Mouse (Mus musculus): Measurements from ENCODE around the gene Dchs1. TPM values are rescaled to one million over a fixed set of nuclear protein-coding genes. Genes with fewer than 3 reads are reported as not detected.
"Not testable (repeated sequence)": the region's sequence is repeated elsewhere in the genome, so short reads cannot be mapped to it uniquely, and the experiment has no call there.

The Dchs1 gene
- polyA plus RNA-seq, 1 experiment from 2014 or later: 22.2 TPM

GRCm38 (mm10) chr7:105738286-105738685 is 49.2 kb downstream of the Dchs1 start:
- H3K36me3 ChIP-seq: peaks cover 53% of the 10 kb centered on the region
- no peaks in the 10 kb centered on the region for H3K9me3 ChIP-seq
- peak overlapping the region; percentile 77 for H3K4me3 ChIP-seq
- H3K4me1 ChIP-seq: peaks cover 35% of the 10 kb centered on the region
- no peaks in the 10 kb centered on the region for H3K27me3 ChIP-seq
- WGBS: 70% methylated on average over 2 of the region's 2 CpGs
- H3K9ac ChIP-seq: peak overlapping the region; percentile 45; the same call in 1 of the 2 replicates
- H3K27ac ChIP-seq: peak overlapping the region; percentile 81; the same call in 1 of the 2 replicates
- H3K4me2 ChIP-seq (replicated peaks): peak overlapping the region; percentile 79
- ATAC-seq (ENCODE audit: low FRiP score, low read depth): no peak

GRCm38 (mm10) chr7:105737648-105738047 is 49.8 kb downstream of the Dchs1 start:
- no peak for ATAC-seq (ENCODE audit: low FRiP score, low read depth)
- H3K9ac ChIP-seq: peak overlapping the region; percentile 92
- no peak overlapping the region for H3K27ac ChIP-seq
- peaks cover 31% of the 10 kb centered on the region for H3K4me1 ChIP-seq
- peaks cover 54% of the 10 kb centered on the region for H3K36me3 ChIP-seq
- WGBS: 36% methylated on average over 3 of the region's 3 CpGs
- H3K4me3 ChIP-seq: peak overlapping the region; percentile 77
- H3K9me3 ChIP-seq: no peaks in the 10 kb centered on the region
- H3K4me2 ChIP-seq (replicated peaks): peak overlapping the region; percentile 79
- no peaks in the 10 kb centered on the region for H3K27me3 ChIP-seq

GRCm38 (mm10) chr7:105736911-105737521 is 50.4 kb downstream of the Dchs1 start, which contains the start of gene Rrp8:
TSS of gene Rrp8 (minus strand) at chr7:105737385.
- peak within 1 kb of the TSS; percentile 79 for H3K4me2 ChIP-seq (replicated peaks)
- ATAC-seq (ENCODE audit: low FRiP score, low read depth): peak; percentile 9; the same call in 1 of the 2 replicates
- no peaks in the 10 kb centered on the region for H3K27me3 ChIP-seq
- H3K4me3 ChIP-seq: peak within 1 kb of the TSS; percentile 77
- peak within 1 kb of the TSS; percentile 83 for H3K27ac ChIP-seq
- peaks cover 54% of the 10 kb centered on the region for H3K36me3 ChIP-seq
- peaks cover 31% of the 10 kb centered on the region for H3K4me1 ChIP-seq
- H3K9me3 ChIP-seq: no peaks in the 10 kb centered on the region
- H3K9ac ChIP-seq: peak within 1 kb of the TSS; percentile 92
- under 1% methylated on average over 30 of the region's 30 CpGs for WGBS

GRCm38 (mm10) chr7:105736264-105736901 is 51.1 kb downstream of the Dchs1 start, which contains the start of gene Ilk:
TSS of gene Ilk (plus strand) at chr7:105736592.
- ATAC-seq (ENCODE audit: low FRiP score, low read depth): peak; percentile 97
- H3K27me3 ChIP-seq: no peaks in the 10 kb centered on the region
- H3K27ac ChIP-seq: peak within 1 kb of the TSS; percentile 83
- under 1% methylated on average over 59 of the region's 62 CpGs for WGBS
- H3K9me3 ChIP-seq: no peaks in the 10 kb centered on the region
- peak within 1 kb of the TSS; percentile 92 for H3K9ac ChIP-seq
- H3K36me3 ChIP-seq: peaks cover 54% of the 10 kb centered on the region
- H3K4me2 ChIP-seq (replicated peaks): peak within 1 kb of the TSS; percentile 79
- H3K4me1 ChIP-seq: peaks cover 31% of the 10 kb centered on the region
- H3K4me3 ChIP-seq: peak within 1 kb of the TSS; percentile 77

GRCm38 (mm10) chr7:105735464-105735863 is 52.0 kb downstream of the Dchs1 start:
- Histone ChIP-seq H3K36me3 (peaks cover 54% of the 10 kb centered on the region), H3K9ac (peak overlapping the region; percentile 92), H3K4me1 (peaks cover 31% of the 10 kb centered on the region), H3K4me2 (replicated peaks) (peak overlapping the region; percentile 79), H3K4me3 (peak overlapping the region; percentile 77)
- not testable (repeated sequence) for H3K27ac ChIP-seq; H3K9me3 ChIP-seq; H3K27me3 ChIP-seq; ATAC-seq (ENCODE audit: low FRiP score, low read depth)
- 58% methylated on average over 3 of the region's 4 CpGs for WGBS

- no peak for ATAC-seq (ENCODE audit: low FRiP score, low read depth)
- Histone ChIP-seq H3K9me3 (no peaks in the 10 kb centered on the region), H3K27ac (no peak overlapping the region), H3K4me3 (no peak overlapping the region), H3K27me3 (no peaks in the 10 kb centered on the region), H3K36me3 (peaks cover 54% of the 10 kb centered on the region), H3K9ac (peak overlapping the region; percentile 92; the same call in 1 of the 2 replicates), H3K4me1 (peaks cover 31% of the 10 kb centered on the region), H3K4me2 (replicated peaks) (peak overlapping the region; percentile 79)
- 89% methylated on average over 8 of the region's 8 CpGs for WGBS
Measured at GRCm38 (mm10) chr7:105734826-105735225, 52.6 kb downstream of the Dchs1 start.

- Histone ChIP-seq H3K9me3 (no peaks in the 10 kb centered on the region), H3K27me3 (no peaks in the 10 kb centered on the region), H3K4me1 (peaks cover 22% of the 10 kb centered on the region), H3K36me3 (peaks cover 61% of the 10 kb centered on the region), H3K4me3 (no peak overlapping the region), H3K27ac (no peak overlapping the region), H3K9ac (0 out of 2 replicates have a peak overlapping the region, but pooled peaks have one; percentile 8), H3K4me2 (replicated peaks) (no peak overlapping the region)
- no peak for ATAC-seq (ENCODE audit: low FRiP score, low read depth)
- 97% methylated on average over 11 of the region's 11 CpGs for WGBS
Measured at GRCm38 (mm10) chr7:105733836-105734235, 53.6 kb downstream of the Dchs1 start.

GRCm38 (mm10) chr7:105728701-105729428 is 58.6 kb downstream of the Dchs1 start:
- ATAC-seq (ENCODE audit: low FRiP score, low read depth): no peak
- WGBS: 84% methylated on average over 6 of the region's 6 CpGs
- Histone ChIP-seq H3K27ac (no peak overlapping the region), H3K36me3 (peaks cover 59% of the 10 kb centered on the region), H3K4me2 (replicated peaks) (no peak overlapping the region), H3K9ac (no peak overlapping the region), H3K9me3 (no peaks in the 10 kb centered on the region), H3K4me3 (no peak overlapping the region), H3K4me1 (no peaks in the 10 kb centered on the region), H3K27me3 (no peaks in the 10 kb centered on the region)

- H3K4me2 ChIP-seq (replicated peaks): no peak overlapping the region
- H3K9ac ChIP-seq: no peak overlapping the region
- H3K36me3 ChIP-seq: peaks cover 39% of the 10 kb centered on the region
- H3K27ac ChIP-seq: no peak overlapping the region
- WGBS: 94% methylated on average over 4 of the region's 4 CpGs
- H3K4me3 ChIP-seq: no peak overlapping the region
- H3K27me3 ChIP-seq: no peaks in the 10 kb centered on the region
- ATAC-seq (ENCODE audit: low FRiP score, low read depth): no peak
- no peaks in the 10 kb centered on the region for H3K4me1 ChIP-seq
- H3K9me3 ChIP-seq: no peaks in the 10 kb centered on the region
Measured at GRCm38 (mm10) chr7:105726980-105727325, 60.5 kb downstream of the Dchs1 start.

- no peaks in the 10 kb centered on the region for H3K27me3 ChIP-seq
- H3K4me1 ChIP-seq: no peaks in the 10 kb centered on the region
- H3K27ac ChIP-seq: no peak overlapping the region
- H3K9ac ChIP-seq: 0 out of 2 replicates have a peak overlapping the region, but pooled peaks have one; percentile 35
- H3K36me3 ChIP-seq: peaks cover 34% of the 10 kb centered on the region
- 78% methylated on average over 4 of the region's 4 CpGs for WGBS
- ATAC-seq (ENCODE audit: low FRiP score, low read depth): peak; percentile 83
- no peak overlapping the region for H3K4me2 ChIP-seq (replicated peaks)
- no peaks in the 10 kb centered on the region for H3K9me3 ChIP-seq
- no peak overlapping the region for H3K4me3 ChIP-seq
Measured at GRCm38 (mm10) chr7:105726144-105726979, 61.1 kb downstream of the Dchs1 start.

- Histone ChIP-seq H3K4me3 (no peak overlapping the region), H3K27ac (no peak overlapping the region), H3K9me3 (no peaks in the 10 kb centered on the region), H3K27me3 (no peaks in the 10 kb centered on the region), H3K4me2 (replicated peaks) (no peak overlapping the region), H3K4me1 (no peaks in the 10 kb centered on the region), H3K9ac (no peak overlapping the region), H3K36me3 (no peaks in the 10 kb centered on the region)
- no peak for ATAC-seq (ENCODE audit: low FRiP score, low read depth)
- 67% methylated on average over 2 of the region's 2 CpGs for WGBS
Measured at GRCm38 (mm10) chr7:105721916-105722315, 65.5 kb downstream of the Dchs1 start.
